Mouse (Mus musculus): Measurements from ENCODE around the gene Gm9844.
"Not testable (repeated sequence)": the region's sequence is repeated elsewhere in the genome, so short reads cannot be mapped to it uniquely, and the experiment has no call there.

The Gm9844 gene

DNA sequence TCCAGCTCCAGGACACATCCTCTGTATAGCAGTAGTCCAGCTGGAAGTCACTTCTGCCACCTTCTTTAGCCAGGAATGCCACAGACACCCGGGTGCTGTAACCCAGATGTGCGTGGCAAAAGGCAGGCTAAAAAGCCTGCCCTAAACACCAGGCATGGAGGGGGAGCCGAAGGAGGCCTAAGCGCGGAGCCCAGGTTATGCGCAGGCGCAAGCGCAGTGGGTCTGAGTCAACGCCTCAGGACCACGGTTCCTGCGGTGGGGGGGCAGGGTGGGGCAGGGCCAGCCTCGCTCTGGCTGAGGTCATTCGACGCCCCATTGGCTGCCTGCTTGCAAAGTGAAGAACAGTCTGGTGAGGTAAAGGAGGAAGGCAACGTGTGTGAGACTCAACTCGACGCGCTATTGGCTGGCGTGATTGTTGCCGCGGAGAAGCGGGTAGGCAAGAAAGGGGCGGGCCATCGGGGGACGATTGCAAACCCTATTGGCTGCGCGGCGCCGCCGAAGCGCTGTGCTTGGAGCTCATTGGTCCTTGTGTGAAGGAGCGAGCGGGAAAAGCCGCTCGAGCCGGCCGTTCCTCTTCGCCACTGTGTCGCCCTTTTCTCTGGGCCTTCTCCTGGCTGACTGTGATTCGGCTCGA lies 7.6 kb downstream of the Gm9844 start, which contains the start of the genes Lypd4 and Dmrtc2:
TSS of gene Lypd4 (minus strand) at position 410 of the 634 bp plus-strand sequence.
TSS of gene Dmrtc2 (plus strand) at position 526 of the 634 bp plus-strand sequence.
- DNase-seq (ENCODE audit: low spot score in 2 of 2): no peak

DNA sequence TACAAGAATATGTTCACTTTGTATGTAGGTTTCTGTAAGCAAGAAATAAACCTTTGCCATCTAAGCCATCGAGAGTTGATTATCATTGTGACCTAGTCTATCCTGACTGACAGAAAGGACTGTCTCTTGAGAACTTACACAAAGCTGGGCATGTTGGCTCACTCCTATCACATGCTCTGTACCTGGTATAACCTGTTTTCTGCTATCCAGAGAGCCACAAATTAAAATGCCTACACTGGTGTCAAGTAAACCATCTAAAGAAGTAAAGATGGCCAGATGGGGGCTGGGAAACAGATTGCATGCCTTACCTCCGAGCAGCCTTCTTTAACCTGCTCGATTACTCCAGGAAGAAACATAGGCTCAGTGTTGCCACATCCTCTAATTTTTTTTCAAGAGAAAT lies 15.6 kb downstream of the Gm9844 start:
- no peak for DNase-seq (ENCODE audit: low spot score in 2 of 2)

DNA sequence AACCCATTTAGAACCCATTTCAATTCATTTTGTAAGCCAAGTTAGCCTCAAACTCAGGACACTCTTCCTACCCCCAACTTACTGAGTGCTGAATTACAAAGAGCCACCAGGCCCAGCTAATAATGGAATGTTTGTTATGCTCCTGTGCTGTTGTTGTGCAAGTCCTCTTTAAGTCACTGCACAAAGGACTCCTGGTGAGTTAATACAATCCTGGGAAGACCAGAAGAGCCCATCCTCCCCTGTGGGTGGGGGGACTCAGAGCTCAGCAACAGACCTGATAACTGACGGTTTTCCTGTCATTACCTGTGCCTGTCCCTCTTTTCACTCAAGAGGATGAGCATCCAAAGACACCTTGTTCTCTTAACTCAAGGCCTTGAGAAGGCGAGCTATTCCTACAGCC lies 17.6 kb downstream of the Gm9844 start:
- DNase-seq (ENCODE audit: low spot score in 2 of 2): no peak

DNA sequence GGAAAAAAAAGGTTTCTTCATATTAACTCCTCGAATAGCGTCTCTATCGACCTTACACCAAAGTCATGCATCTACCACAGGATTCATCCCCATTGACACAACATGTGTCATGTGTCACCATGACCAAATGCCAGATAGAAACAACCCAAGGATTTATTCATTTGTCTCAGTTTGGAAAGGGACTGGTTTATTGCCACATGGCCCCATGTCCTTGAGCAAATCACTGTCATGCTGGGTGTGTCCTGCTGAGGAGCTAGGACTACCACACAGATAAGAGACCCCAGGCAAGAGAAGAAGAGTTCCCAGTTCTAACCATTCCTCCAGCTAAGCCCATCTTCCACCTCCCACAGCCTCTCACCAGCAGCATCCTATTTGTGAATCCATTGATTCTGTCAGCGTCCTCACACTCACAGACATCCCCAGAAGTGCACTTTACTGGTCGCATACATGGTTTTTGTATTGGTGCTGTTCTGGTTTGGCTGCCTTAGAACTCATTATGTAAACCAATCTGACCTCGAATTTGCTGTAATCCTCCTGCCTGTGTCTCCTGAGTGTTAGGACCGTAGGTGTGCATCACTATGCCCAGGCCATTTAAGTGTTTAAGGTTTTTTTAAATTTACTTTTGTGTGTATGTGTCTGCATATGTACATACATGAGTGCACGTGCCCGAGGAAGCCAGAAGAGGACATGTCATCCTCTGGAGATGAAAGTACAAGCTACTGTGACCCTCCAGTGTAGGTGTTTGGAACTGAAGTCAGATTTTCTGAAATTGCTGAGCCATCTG lies 20.6 kb downstream of the Gm9844 start:
- no peak for DNase-seq (ENCODE audit: low spot score in 2 of 2)

DNA sequence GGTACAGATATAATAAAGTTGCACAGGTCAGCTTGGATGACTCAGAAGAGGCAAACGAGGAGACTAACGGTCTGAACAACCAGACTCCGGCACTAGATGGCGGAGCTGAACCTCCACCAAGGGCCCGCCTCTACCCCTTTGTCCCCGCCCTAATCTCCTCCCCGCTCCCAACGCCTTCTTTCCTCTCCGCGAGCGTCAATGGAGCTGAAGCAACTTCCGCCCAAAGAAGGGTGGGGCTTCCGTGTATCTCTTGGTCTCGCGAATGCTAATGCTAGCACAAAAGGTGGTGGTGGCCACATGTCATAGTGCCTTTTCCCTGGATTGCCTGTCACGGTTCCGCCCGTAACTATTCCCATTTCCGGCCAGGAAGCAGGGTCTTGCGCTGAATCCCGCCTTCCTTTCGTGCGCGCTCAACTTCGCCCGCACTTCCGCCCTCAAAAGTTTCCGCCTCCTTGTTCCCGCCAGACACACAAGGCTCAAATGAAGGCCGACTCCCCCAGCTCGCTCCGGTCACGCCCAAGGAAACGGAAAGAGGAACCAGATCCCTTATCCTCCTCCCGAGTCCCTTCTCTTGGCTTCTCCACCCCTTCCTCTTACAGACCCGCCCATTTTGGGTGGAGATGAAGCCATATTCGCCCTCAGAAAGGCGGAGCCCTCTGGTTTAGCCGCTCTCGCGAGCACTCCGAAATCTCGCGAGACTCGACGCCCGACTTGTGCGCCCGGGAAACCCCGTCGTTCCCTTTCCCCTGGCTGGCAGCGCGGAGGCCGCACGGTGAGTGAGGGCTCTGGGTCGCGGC lies 22.1 kb downstream of the Gm9844 start, which contains the start of gene Rps19:
TSS of gene Rps19 (plus strand) at position 476 of the 797 bp plus-strand sequence.
- DNase-seq (ENCODE audit: low spot score in 2 of 2): peak; percentile 96 to 98

DNA sequence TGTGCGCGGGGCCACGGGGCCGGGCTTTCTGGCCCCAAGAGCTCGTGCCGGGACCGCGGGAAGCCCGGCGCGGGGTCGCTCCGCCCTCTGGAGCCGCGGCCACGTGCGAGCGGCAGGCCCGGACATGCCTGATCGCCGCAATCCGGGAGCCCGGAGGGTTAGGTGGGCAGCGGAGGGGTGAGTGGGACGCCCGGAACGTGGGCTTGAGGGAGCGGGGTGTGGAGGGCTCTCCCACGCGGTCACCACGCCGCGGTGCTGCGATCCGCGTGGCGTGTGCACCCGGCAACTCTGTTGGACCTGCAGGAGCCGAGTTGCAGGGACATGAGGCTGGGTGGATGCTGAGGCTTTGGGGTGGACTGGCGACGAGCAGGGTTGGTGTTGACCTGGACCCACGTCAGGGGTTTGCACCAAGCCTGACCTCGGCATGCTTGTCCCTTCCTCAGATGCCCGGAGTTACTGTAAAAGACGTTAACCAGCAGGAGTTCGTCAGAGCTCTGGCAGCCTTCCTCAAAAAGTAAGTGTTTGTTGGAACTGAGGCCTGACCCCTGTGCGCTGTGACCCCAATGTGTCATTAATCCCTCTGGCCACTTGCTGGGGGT lies 22.8 kb downstream of the Gm9844 start:
- DNase-seq (ENCODE audit: low spot score in 2 of 2): no peak

DNA sequence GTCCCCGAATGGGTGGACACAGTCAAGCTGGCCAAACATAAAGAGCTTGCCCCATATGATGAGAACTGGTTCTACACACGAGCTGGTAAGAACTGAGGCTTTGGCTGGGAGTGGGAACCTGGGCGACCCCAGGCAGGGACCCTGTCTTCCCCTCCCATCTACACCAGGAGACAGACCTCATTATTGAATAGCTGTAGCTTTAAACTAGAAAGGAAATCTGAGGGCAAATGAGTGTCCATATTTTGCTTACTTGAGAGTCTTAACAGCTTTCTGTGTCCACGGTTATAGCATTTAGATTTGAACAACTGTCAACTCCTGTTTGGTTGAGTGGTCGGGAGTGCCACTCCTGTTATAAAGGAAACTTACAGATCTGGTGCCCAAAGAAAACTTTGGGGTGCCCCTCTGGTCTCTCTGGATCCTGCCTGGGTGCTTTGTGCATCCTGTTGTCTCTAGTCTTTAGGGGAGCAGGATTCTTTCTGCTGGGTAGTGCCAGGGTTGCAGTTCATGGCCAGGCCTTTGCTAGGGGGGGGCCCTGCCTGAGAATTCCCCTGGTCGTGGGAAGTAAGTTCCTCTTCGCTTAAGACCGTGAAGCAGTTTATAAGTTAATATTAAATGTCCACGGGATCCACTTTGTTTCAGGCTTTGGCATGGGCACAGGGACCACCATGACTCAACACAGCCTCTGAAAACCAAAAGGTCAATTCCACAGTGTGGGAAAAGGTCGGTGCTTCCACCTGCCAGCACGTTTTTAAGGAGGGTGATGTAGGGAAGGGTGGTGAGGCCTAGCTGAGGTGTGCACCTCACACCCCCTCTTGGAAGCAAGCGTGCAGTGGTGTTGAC lies 23.7 kb downstream of the Gm9844 start:
- DNase-seq (ENCODE audit: low spot score in 2 of 2): no peak

DNA sequence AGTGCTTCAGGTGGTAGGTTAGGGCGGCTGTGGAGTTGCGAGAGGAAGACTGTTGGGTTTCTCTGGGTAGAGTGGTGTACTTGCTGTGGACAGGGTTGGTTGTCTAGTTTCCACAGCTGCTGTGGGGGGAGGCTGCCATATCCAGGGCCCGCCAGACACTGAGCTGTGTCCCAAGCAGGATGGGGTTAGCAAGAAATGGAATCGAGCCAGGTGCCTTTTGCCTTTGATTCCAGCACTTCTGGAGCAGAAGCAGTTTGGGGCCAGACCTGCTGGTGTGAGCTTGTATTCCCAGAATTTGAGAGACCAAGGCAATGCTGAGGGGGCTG lies 24.3 kb downstream of the Gm9844 start:
- no peak for DNase-seq (ENCODE audit: low spot score in 2 of 2)

DNA sequence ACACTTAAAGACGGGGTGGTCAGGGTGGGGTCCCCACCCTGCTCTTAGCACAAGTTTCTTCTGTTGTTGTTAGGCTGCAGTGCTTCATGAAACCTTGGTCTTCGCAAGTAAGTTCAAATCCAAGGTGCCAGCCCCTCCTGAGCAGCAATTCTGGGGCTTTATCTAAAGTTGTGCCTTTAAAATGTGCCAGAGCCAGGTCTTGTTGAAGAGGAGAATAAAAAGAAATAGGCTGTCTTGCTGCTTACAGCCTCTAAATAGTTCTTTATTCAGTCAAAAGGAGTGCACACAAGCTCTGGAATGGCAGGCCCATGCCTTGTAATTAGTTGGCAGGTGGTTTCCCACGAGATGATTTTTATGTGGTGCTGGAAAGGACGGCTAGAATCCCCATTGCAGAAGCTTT lies 25.1 kb downstream of the Gm9844 start:
- DNase-seq (ENCODE audit: low spot score in 2 of 2): no peak

DNA sequence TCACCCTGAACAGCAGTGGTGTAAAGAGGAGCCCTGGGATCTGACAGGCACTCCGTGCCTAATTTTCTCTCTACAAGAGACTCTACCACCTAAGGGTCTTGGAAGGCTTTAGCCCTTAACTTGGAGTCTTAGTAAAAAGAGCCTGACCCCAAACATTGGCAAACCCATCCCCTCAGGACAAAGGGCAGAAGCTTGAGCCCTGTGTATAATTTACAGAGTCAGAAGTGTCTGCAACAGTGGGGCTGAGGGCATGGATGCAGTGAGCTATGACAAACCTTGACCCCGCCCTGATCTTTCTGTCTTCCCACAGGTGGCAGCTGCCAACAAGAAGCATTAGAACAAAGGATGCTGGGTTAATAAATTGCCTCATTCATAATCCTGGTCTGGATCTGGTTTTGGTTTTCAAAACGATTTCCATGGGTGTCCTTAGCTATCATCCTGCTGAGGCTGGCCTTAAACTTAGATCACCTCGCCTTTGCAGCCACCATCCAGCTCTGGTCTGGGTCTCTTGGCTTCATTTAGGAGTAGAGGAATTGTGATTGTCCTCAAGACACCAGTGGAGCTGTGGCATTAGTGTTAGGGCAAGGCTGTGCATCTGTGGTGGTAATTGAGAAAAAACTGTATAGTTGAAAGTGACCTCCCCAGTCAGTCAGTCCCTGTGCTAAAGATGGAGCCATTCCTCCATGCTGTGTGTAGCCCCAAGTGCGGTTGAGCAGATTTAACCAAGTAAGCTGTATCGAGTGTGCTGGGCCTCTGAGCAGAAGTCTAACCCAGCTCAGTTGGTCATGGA lies 27.6 kb downstream of the Gm9844 start:
- no peak for DNase-seq (ENCODE audit: low spot score in 2 of 2)

DNA sequence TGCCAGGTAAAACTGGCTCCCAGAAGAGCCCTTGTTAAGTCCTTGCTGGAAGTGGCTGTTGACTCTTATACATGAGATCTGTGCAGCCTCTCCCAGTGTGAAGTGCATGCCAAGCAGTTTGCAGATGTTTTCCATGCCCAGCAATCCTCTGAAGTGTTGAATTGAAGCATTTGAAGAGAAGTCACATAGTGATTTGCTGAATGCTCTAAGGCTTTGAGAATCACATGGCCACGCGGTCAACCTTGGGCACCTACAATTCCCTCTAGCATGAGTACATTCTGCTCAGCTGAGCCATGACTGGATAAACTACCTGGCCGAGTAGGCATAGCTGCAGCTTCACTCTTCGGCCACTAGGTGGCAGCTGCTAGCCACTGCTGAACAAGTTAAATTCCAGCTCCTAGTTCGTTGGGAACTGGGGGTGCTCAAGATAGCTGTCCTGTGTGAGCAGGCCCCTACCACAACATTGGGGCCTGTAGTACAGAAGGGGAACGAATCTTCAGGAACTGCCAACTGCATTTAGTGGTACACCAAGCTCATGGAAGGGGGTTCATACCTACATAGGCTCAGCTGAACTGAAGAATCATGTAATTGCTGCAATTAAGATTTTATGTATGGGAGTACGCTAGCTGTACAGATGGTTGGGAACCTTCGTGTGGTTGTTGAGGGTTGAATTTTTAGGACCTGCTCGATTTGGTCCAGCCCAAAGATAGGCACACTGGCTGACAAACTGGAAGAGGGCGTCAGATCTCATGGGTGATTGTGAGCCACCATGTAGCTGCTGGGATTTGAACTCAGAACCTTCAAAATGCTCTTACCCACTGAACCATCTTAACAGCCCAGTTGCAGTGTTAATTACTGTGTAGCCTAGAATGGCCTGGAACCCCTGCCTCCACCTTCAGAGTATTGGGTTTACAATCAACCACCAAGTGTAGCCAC lies 28.5 kb downstream of the Gm9844 start:
- peak; percentile 44 to 54 for DNase-seq (ENCODE audit: low spot score in 2 of 2)

DNA sequence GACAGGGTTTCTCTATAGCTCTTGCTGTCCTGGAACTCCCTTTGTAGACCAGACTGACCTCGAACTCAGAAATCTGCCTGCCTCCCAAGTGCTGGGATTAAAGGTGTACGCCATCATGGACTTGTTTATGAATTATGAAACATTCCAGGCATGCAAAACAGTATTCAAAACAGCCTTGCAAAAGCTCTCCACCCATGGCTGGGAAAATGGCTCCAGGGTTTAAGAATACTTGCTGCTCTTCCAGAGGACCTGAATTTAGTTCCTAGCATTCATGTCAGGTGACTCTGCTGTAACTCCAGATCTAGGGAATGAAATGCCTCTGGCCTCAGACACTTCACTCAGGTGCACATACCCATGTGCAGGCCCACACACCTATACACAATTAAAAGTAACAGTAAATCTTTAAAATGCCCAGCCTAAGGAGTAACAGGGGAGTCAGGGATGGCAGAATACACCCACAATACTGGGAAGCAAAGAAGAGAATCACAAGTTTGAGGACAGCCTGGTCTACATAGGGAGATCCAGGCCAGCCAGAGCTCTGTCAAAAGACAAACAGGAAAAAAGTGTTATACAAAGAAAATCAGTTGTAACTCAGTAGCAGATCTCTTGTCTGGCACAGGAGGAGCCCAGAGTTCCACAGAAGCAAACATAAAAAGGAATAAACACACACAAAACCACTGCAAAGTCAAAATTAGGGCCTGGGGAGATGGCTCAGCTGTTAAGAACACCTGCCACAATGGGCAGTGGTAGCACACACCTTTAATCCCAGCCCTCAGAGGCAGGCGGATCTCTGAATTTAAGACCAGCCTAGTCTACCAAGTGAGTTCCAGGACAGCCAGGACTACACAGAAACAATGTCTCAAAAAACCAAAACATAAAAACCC lies 29.5 kb downstream of the Gm9844 start:
- DNase-seq (ENCODE audit: low spot score in 2 of 2): no peak

DNA sequence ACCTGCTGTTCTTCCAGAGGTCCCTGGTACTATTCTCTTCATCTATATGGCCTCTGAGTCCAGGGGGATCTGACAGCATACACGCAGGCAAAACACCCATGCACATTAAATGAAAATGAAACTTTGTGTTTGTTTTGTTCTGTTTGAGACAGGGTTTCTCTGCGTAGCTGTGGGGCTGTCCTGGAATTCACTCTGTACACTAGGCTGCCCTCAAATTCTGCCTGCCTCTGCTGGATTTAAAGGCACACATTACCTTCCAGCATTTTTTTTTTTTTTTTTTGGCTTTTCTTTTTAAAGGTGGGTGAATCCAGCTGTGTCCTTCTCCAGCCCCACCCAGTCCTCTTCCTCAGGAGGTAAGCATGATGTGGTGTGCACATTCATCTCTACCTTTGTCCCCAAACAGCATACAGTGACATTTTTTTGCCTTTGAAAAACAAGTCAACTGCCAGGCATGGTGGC lies 30.1 kb downstream of the Gm9844 start:
- no peak for DNase-seq (ENCODE audit: low spot score in 2 of 2)

DNA sequence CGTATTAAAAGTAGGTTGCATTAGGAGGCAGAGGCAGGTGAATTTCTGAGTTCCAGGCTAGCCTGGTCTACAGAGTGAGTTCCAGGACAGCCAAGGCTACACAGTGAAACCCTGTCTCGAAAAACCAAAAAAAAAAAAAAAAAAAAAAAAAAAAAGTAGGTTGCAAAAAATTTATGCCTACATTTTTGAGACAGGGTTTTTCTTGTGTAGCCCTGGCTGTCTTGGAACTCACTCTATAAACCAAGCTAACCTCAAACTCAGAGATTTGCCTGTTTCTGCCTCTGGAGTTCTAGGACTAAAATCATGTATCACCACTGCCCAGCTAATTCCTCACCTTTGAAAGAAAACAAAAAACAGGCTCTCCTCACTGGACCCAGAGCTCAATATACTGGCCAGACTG lies 33.7 kb downstream of the Gm9844 start:
- DNase-seq (ENCODE audit: low spot score in 2 of 2): not testable (repeated sequence)

DNA sequence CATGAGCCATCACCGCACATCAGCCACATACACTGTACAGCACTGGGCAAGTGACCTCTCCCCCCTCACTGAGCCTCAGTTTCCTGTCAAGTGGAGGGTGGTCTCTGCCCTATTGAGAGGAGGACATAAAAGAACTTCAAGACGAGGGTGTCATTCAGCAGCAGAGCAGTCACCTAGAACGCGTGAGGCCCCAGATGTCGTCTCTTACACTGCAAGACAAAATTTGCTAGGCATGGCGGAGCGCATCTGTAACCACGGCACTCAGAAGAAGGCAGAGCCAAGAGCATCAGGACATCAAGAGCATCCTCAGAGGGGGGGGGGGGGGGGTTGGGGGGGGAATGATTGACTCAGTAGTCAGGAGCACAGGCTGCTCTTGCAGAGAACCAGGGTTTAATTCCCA lies 34.3 kb downstream of the Gm9844 start:
- no peak for DNase-seq (ENCODE audit: low spot score in 2 of 2)

DNA sequence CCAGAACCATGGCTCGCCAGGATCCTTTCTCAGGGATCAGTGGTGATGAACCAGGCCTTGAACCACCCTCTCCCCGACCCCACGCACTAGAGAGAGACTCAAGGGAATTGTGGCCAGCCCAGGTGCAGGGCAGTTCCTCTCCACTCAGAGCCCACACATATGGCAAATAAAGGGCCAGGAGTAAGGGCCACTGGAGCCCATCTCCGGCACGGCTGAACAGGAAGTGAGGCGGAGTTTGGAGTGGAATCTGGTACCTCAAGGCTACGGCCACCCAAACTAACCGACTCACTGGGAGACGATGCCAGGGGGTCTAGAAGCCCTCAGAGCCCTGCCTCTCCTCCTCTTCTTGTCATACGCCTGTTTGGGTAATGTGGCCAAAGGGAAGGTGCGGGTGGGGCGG lies 35.2 kb downstream of the Gm9844 start, which contains the start of gene Cd79a:
TSS of gene Cd79a (plus strand) at position 158 of the 400 bp plus-strand sequence.
- DNase-seq (ENCODE audit: low spot score in 2 of 2): no peak

DNA sequence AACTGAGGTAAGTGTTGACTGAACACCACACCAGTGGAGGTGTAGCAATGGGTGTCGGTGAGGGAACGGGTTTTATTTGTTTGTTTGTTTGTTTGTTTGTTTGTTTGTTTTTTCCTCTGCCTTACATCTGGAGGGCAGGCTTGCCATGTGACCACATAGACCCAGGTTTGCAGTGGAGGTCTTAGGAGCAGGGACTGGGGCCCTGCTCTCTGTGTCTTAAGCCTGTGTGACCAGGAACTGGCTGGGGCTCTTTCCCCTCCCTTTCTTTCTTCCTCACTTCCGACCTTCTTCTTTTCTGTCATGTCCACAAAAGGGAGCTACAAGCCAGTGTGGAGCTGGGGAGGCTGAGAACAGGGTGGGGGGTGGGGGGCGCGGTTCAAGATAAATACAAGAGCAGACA lies 35.9 kb downstream of the Gm9844 start:
- no peak for DNase-seq (ENCODE audit: low spot score in 2 of 2)

DNA sequence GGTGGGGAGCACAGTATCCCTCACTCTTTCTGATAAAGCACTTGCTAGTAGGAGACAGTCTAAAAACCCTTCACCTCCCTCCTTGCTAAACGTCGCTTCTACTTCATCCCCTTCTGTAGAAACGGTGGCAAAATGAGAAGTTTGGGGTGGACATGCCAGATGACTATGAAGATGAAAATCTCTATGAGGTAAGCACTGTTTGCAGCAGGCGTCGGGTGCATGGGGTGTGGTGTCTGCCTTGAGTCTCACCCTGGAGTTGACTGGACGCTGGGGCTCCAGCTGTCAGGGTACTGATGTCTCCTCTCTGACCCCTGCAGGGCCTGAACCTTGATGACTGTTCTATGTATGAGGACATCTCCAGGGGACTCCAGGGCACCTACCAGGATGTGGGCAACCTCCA lies 39.1 kb downstream of the Gm9844 start:
- DNase-seq (ENCODE audit: low spot score in 2 of 2): no peak

Measured in urinary bladder, adult 18-20 months (tissue).